Mouse (Mus musculus) common myeloid progenitor, adult 5-6 weeks (primary cell): Measurements from ENCODE around the gene Zdhhc16. TPM values are rescaled to one million over a fixed set of nuclear protein-coding genes. Genes with fewer than 3 reads are reported as not detected.
"Not testable (repeated sequence)": the region's sequence is repeated elsewhere in the genome, so short reads cannot be mapped to it uniquely, and the experiment has no call there.

Source experiments
- ATAC-seq: replicated peaks from 2 replicates; pipeline ENCODE4 v1.8.0; 2016; ENCODE audit warnings: low read depth, mild to moderate bottlenecking, moderate TSS enrichment, inconsistent platforms; ENCODE audit not compliant: poor library complexity, severe bottlenecking
- total RNA-seq: library from RNA; stranded (forward); fragments of 200-1000, 187-1606 nt; gene quantifications from 2 replicates; pipeline ENCODE4 v1.2.3, GENCODE M21; 2017

Zdhhc16 gene
- total RNA-seq, 1 experiment from 2014 or later: 41.6 TPM

DNA sequence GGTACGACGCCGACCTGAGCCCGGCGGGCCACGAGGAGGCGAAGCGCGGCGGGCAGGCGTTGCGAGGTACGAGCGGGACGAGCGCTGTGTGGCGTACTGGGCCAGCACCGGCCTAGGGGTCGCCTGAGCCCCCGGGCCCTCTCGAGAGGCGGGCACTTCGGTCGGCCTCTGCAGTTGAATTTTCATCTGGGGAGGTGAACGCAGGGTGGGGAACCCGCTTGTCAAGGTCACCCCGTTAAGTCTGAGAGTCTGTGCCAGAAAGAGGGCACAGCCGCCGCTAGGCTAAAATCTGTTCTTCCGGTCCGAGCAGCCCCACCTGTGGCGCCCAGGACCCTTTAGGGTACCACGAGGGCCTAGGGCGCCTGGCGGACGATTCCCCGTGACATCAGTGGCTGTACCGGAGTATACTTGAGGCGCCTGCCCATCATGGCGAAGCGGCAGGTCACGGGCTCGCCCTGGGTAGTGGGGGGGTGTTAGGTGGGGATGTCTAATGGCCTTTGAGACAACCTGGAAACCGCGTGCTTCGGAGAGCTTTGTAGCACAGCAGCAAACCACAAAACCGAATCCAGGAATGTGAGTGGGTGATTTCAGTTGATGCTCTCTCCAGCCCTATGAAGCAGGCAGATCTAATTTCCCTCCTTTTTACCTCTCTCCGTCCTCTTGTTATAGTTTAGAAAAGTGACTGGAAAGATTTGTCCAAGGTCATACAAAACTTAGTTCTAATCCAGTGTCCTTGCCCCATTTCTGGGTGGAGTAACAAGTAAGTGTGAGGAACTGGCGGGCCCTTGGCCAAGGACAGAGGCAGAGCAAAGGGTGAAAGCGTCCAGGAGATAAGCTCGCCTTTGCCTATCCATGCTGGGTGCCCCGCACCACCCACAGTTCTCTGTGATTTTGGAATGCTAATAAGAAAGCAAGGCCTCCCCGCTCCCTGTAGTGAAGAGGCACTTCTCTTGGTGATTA lies 20.9 kb upstream of the Zdhhc16 start:
- ATAC-seq: no peak

DNA sequence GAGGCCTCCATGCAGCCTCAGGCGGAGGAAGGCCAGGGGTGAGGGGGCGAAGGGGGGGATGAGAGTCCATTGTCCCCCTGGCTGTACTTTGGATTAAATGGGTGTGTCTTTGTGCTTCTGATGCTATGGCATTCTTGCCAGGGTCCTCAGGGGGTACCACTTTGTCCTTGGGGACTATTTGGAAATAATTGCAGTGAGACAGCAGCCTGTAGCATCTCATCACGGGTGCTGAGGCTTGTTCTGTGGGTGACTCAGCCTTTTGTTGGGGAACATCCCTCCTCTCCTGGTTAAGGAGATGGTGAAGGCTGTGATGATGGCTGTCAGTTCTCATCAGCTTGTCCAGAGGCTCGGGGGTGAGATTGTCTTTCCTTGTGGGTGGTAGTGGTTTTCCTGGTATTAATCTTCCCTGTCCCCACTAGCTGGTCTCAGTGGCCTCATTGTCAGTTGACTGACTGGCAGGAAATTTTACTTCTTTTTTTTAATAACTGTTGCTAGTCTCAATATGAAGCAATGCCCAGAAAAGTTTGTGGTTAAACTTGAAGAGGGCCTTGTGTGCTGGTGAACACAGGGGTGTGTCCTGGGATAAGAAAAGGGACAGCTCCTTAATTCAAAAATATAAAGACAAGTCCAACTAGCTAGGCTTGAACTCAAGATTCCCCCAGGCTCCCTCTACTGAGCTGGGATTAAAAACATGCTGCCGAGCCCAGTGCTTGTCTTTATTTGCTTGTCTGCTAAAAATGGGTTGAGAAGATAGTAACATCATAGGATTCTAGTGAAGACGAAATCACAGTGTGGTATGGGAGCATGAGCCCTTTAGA lies 19.3 kb upstream of the Zdhhc16 start:
- ATAC-seq: peak; percentile 43

DNA sequence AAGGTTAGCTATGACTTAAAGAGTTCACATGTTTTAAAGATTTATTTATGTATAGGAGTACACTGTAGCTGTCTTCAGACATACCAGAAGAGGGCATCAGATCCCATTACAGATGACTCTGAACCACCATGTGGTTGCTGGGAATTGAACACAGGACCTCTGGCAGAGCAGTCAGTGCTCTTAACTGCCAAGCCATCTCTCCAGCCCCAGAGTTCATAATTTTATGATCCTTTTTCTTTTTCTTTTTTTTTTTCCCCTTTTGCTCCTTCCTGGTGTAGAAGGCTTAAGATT lies 18.7 kb upstream of the Zdhhc16 start:
- not testable (repeated sequence) for ATAC-seq

DNA sequence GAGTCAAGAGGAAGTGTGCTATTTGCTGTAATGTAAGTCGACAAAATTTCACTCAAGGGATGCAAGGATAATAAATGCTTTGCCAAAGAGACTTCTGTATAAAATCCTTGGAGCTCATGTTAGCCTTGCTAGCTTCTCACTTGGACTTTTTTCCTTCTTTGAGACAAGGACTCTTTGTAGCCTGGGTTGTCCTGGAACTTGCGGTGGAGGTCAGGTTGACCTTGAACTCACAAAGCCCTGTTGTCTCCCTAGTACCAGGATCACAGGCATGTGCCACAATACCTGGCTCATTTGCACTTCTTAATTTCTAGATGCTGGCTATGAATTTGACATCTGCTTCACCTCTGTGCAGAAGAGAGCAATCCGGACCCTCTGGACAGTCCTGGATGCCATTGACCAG lies 18.0 kb upstream of the Zdhhc16 start:
- ATAC-seq: no peak

DNA sequence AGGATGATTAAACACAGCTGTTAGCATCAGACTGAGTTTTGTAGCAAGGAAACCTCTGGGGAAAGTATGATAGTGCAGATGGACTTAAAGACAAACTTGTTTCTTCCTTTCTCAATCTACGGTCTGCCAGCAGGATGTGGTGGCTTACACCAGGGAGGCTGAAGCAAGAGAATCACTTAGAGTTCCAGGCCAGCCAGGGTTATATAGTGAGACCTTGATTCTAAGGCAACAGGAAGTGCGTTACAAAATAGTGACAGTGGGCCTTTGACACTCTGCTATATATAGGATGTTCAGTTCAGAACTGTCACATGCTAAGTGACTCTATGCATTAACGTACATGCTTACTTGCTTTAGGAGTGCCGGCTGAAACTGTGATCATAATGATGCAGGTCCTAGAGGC lies 16.4 kb upstream of the Zdhhc16 start:
- ATAC-seq: peak; percentile 46

DNA sequence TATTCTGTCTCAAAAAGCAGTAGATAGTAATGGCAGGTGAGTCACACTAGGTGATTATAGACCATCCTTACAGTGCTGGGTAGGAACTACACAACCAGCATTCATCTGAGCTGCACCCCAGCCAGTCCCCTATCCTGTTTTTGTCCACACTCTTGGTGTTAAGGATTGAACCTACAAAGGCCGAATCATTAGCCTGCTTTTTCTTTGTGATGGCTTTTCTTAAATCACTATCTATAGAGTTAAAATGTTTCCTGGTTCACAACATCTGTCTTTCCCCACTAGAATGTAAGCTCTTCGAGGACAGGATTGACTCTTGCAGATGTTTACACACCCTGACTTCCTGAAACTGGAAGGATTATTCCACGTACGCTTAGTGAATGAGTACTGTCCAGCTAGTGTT lies 13.8 kb upstream of the Zdhhc16 start:
- ATAC-seq: no peak

DNA sequence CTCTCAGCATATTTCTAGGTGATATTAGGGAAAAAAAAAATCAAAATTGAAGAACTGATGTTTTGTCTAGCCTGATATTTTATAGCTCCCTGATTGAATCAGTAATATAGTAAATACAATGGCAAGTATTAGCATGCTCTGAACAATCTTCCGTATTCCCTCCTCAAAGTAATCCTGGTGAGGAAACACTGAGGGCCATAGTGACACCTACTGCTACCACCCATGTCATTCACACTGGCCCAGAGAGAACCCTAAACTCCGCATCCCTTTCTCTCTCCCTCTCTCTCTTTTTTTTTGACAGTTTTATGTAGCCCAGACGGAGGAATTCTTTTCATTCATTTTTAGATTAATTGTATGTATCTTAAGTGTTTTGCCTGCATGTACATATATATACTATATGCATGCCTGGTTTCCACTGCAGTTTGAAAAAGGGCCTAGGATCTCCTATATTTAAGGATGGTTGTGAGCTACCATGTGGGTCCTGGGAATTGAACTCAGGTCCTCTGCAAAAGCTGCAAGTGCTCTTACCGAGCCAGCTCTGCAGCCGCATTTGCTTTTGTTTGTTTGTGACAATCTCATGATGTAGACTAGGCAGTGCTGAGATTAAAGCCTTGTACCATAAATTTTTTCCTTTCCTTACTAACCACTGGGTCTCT lies 12.7 kb upstream of the Zdhhc16 start:
- no peak for ATAC-seq

DNA sequence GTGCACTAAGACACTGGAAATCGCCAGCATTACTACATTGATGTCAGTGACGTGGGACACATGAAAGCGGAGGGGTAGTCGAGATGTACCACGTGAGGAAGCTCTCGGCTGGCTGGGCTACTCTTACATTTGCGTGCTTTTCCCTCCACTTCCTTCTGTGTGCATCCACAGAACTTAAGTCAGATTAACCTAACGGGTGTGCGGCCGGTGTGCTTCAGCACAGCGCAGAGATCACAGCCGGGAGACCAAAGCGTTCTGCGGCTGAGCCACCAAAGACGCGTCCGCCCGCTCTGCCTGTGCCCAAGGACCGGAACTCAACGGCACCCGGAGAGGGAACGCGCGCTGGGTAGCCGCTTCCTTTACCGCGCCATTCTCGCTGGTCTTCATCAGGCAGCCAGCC lies 594 bp upstream of the Zdhhc16 start:
- peak; percentile 57 for ATAC-seq

DNA sequence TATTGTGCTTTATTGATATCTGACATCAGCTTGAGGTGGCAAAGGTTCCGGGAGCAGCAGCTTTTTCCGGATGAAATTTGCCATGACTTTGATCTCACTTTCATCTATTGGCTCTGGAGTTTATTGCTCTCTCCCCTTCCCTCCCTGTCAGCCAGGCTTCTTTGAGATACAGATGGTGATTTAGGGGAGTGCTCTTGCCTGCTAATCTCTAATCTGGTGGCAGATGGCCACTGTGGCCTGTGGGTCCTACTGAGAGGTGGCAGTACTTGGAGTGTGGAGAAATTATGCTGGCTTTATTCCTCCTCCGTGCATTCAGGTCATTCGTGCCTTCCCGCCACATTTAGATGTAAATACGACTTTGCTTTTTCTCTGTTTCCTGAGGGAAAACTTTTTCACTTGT lies 844 bp downstream of the Zdhhc16 start:
- no peak for ATAC-seq

DNA sequence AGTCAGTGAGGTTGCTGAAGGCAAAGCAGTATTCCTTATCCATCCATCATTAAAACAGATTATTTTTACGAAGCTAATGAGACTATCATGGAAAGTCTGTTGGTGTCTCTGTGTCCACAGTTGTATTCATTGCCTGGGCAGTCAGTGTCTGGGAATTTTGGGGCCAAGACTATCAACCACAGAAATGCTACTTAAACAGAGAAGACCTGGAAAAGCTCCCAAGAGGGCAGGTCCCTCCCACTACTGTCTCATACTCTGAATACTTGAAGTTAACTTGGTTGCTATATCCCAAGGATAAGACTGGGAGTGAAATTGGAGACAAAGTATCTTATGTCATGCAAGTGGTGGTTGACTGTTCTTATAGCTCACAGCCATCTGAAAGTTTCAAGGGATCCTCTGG lies 2.6 kb downstream of the Zdhhc16 start:
- no peak for ATAC-seq

DNA sequence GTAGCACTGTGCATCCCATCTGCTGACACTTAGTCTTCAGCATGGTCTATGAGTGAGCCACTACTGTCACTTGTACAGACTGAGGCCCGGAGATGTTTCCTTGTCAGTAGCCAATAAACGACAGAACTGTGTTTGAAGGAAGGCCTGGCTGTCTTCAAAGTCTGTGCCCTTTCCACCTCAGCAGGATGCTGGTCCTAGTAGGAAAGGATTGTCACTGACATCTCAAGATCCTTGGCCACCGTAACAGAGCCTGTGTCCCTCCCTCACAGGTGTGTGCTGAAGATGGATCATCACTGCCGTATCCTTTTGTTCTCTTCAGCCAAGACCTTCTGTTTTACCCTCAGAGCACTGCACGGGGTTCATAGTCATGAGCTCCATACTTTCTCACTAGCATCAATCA lies 5.3 kb downstream of the Zdhhc16 start:
- no peak for ATAC-seq

DNA sequence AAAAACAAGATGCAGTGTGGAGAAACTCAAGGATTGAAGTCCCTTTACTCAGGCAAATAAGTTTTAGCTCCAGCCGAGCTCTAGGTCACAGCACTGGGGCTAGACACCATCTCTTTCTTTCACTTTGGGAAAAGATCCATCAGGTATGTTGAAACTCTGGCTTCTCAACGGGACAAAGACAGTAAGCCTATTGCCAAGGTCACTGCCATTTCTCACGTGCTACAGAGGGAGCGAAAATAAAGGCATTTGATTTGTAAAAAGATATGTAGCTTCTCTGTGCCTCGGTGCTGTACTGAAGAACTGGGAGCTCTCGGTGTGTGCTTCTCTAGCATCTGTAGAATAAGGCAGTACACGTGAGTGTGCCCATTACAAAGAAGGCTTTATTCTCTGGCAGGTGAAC lies 10.6 kb downstream of the Zdhhc16 start:
- no peak for ATAC-seq

DNA sequence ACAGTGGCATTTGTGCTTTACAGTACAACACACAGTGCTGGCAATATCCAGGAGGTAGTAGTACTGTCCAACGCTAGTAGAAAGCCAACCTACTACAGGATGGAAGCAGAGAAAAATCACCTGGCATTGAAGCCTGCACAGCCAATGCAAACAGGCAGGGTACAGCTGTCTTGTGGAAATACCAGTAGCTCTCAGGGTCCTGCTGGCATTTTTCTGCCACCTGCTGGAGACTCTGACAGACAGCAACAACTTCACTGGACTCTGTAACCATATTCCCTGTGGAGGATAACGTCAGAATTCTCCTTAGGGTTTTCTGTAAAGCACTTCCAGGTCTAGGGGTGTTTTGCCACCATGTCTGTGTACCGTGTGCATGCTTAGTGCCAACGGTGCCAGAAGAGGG lies 19.0 kb downstream of the Zdhhc16 start:
- peak; percentile 65; the same call in 1 of the 2 replicates for ATAC-seq

DNA sequence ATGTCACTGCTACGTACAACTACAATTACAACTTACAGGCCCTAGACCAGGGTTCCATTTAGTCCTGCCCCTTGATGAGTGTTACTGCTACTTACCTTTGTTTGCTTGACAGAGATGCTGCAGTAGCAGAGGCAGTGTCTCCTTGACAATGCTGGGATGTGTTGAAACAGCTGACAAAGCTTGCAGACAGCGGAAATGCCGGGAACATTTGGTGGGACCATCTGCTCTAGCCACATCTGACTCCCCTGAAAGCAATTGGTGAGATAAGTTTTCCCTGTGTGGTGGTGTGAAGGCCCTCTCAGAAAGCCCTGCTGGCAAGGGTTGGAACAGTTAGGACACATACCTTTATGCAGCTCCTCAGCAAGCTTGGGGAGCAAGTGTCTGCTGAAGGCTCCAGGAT lies 20.3 kb downstream of the Zdhhc16 start:
- no peak for ATAC-seq

DNA sequence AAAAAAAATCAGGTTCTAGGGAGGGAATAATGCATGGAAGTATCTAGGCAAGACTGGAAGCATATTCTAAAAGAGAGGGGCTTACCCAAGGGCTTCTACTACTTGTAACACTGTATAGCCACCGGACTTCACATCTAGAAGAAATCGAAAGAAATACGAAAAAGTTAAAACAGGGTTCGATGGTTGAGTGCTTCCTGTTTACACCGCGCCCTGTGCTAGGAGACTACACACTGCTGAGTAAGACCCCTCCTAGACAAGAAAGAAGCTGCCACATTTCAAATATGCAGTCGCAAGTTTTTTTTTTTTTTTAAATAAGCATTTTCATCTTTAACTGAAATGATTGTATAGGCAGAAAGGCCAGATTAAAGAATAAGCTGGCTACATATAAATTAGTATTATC lies 36.3 kb downstream of the Zdhhc16 start:
- ATAC-seq: no peak

DNA sequence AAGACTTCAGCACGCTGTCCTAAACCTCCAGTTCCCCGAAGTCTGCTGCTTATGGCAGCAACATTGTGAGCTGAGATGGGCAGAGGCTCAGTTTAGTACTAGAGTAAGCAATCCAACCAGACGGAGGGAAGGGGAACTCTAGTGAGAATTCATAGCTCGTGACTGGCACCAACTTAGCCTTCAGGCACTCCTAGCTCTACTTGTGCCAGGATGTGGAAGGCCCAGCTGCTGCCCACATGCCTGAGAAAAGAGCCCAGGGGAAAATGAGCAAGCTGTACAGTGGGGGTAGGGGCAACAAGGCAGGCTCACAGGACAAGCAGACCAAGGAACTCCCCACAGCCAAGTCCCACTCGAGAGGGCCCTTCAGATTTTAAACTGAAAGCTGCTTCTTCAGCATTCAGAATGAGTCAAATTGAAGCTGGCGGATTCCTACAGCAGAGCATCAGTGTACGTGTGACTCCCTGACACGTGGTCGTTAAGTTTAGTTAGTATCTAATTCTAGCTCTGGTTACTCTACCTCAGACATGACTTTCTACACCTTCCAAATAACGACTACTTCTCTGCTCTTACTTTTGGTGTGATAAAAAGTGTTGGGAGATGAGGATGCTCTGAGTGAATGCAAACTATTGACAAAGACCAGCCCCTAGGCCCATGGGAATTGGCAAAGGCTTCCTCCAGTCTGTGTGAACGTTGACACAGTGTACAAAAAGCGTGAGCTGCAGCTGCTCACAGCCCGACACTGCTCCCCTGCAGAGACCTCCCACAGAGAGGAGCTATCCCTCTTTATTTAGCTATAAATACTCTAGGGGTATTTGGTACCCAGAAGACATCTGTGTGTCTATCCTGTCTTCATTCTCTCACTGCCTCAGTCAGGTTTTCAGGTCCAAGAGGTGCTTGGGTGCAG lies 40.9 kb downstream of the Zdhhc16 start:
- no peak for ATAC-seq

DNA sequence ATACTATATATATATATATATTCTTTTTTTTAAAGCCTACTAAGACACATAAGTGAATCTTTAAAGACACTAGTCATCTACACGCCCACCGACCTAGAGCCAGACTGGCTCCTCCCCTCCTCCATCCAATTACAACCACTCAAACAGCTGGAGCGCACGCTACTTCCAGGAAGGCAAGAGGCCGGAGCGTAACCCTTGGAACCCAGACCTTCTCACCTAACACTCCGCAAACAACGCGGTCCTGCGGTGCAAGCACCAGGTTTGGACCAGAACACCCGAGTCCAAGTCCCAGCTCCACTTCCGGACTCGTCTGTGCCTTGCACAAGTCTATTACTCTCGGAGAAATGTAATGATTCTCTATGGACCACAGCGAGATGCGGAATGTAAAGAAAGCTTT lies 47.1 kb downstream of the Zdhhc16 start:
- ATAC-seq: peak; percentile 17

DNA sequence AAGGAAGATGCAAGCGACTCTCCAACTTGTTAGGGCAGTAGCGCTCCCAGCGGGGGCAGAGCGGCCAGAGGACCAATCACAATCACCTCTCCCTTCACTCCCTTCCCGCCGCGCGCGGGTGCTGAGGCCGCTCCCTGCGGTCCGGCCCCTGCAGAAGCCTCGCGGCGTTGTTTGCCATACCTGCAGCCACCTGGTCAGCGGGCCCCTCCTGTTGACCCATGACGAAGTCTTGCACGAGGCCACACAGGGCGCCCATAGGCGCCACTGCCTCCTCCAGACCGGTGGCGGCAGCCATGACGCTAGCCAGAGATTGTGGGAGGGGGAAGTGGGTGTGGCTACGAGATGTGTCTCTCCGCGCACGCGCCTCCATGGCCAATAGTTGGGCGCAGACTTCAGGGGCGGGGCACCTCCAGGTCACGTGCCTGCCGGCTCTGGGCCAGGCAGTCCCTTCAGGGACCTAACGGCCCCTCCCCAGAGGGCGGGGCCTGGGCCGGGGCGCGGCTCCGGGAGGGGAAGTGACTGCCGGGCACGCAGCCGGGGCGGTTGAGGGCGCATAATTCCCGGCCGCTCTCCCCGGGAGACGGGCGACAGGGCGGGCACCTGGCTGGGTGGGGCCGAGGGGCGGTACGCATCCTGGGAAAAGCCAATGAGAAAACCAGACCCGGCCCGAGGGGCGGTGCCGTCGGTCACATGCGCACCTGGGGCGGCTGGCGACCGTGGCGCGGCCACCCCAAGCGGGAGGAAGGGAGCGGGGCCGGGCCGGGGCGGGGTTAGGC lies 47.7 kb downstream of the Zdhhc16 start, which contains the start of gene Mms19:
Gene Mms19, minus strand, starts transcription at position 339 of the 776 bp plus-strand sequence.
- peak; percentile 83 for ATAC-seq

DNA sequence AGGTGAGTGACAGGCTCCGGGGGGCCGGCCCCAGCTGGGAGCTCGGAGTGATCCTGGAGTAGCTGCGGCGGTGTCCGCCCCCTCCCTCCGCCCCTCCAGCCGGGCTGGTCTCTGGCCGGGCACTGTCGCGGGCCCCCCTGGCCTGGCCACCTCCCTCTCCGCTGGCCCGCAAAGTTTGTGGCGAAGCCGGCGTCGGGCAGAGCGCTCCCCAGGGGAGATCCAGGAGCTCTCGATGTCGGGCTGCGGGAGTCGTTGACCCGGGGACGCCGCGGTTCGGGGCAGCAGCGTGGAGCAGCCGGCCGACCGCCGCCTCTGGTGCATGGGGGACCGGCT lies 48.3 kb downstream of the Zdhhc16 start, which contains the start of gene Ubtd1:
Gene Ubtd1, plus strand, starts transcription at position 169 of the 333 bp plus-strand sequence.
- no peak for ATAC-seq
